In the genomic region with DNA sequence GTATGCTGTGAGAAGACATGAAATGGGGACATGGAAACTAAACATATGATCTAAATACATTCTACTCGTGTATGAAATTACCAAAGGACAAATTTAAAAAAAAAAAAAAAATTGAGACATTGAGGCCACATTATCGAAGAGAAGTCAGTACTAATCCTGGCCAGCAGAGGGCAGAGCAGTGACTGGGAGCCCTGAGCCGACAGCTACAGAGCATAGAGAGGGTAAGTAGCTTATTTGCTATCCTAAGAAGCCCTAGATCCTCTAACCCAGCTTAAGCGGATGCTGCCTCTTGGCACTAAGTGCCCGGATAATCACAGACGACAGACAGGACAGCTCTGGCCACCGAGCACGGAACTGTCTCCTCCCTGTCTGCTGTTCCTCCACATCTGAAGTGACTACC, we compare ENCODE assay signal across 9 mouse cellular contexts. TPM values are rescaled to one million over a fixed set of nuclear protein-coding genes. Genes with fewer than 3 reads are reported as not detected.
DNase-seq lines count a peak whose midpoint lies in the region; ATAC-seq and TF ChIP-seq lines count a peak whose summit lies in the region.
"Had no signal": no experiment of that assay in that cellular context is flagged by ENCODE, and none has a peak within 500 bp of the region (broad histone marks: within the 10 kb centered on the region; RNA-seq: fewer than 3 reads in every experiment).

No protein-coding gene starts in this region.

- no peak overlapping the region for H3K4me3 ChIP-seq in liver, embryonic 12.5 days
- no peak overlapping the region for H3K4me3 ChIP-seq in heart, postnatal 0 days (ENCODE audit: low read depth, low read length)
- H3K4me3 ChIP-seq in layer of hippocampus, adult 2 months: no peak overlapping the region
- no peak overlapping the region for H3K4me3 ChIP-seq in midbrain, embryonic 12.5 days
- H3K4me3 ChIP-seq: embryonic facial prominence, embryonic 13.5 days had no signal

- H3K9me3 ChIP-seq in liver, embryonic 12.5 days (replicated peaks): no peaks in the 10 kb centered on the region
- no peaks in the 10 kb centered on the region for H3K9me3 ChIP-seq in heart, postnatal 0 days (replicated peaks; ENCODE audit: control insufficient read depth, low read length)
- no peaks in the 10 kb centered on the region for H3K9me3 ChIP-seq in midbrain, embryonic 12.5 days
- H3K9me3 ChIP-seq: embryonic facial prominence, embryonic 13.5 days had no signal

- H3K27ac ChIP-seq in liver, embryonic 12.5 days: no peak overlapping the region
- no peak overlapping the region for H3K27ac ChIP-seq in heart, postnatal 0 days (ENCODE audit: low read depth)
- peak overlapping the region; percentile 52 for H3K27ac ChIP-seq in layer of hippocampus, adult 2 months
- H3K27ac ChIP-seq in midbrain, embryonic 12.5 days (replicated peaks): no peak overlapping the region
- H3K27ac ChIP-seq: embryonic facial prominence, embryonic 13.5 days had no signal

- H3K27me3 ChIP-seq in liver, embryonic 12.5 days (replicated peaks): no peaks in the 10 kb centered on the region
- no peaks in the 10 kb centered on the region for H3K27me3 ChIP-seq in heart, postnatal 0 days (ENCODE audit: control insufficient read depth, insufficient read depth, low read length)
- no peaks in the 10 kb centered on the region for H3K27me3 ChIP-seq in midbrain, embryonic 12.5 days
- H3K27me3 ChIP-seq: embryonic facial prominence, embryonic 13.5 days had no signal

- 55% methylated on average over 8 of the region's 8 CpGs for WGBS in liver, embryonic 12.5 days (ENCODE audit: insufficient replicate concordance)
- 32% methylated on average over 8 of the region's 8 CpGs for WGBS in heart, postnatal 0 days
- whole genome bisulfite sequencing in midbrain, embryonic 12.5 days: 47% methylated on average over 8 of the region's 8 CpGs

- no peak for TF ChIP-seq EP300 in heart, postnatal 0 days (IDR thresholded peaks at IDR 0.05; ENCODE audit: low read depth)

- peaks cover 33% of the 10 kb centered on the region for H3K4me1 ChIP-seq in liver, embryonic 12.5 days
- peaks cover 7% of the 10 kb centered on the region; the same call in 1 of the 2 replicates for H3K4me1 ChIP-seq in heart, postnatal 0 days (ENCODE audit: control insufficient read depth, insufficient read depth)
- no peaks in the 10 kb centered on the region for H3K4me1 ChIP-seq in midbrain, embryonic 12.5 days
- H3K4me1 ChIP-seq: embryonic facial prominence, embryonic 13.5 days had no signal

- peaks cover 87% of the 10 kb centered on the region for H3K36me3 ChIP-seq in liver, embryonic 12.5 days
- H3K36me3 ChIP-seq in heart, postnatal 0 days (replicated peaks; ENCODE audit: control insufficient read depth, insufficient read depth, low read length): peaks cover 56% of the 10 kb centered on the region
- peaks cover 84% of the 10 kb centered on the region for H3K36me3 ChIP-seq in midbrain, embryonic 12.5 days

- no peak for ATAC-seq in liver, embryonic 12.5 days
- no peak for ATAC-seq in heart, postnatal 0 days (ENCODE audit: insufficient read depth, low read depth)
- 0 out of 2 replicates have a peak, but pooled peaks have one; percentile 41 for ATAC-seq in midbrain, embryonic 12.5 days (ENCODE audit: low FRiP score, low read depth)

- DNase-seq in liver: peak; percentile 59
- DNase-seq in adrenal gland, postnatal 25 days: peak; percentile 68
- peak; percentile 48 for DNase-seq in embryo, embryonic 11.5 days (ENCODE audit: low read depth, low spot score)
- peak; percentile 39 for DNase-seq in heart, postnatal 0 days (ENCODE audit: low spot score)
- DNase-seq in layer of hippocampus, adult 2 months (ENCODE audit: low spot score in 2 of 2): peak; percentile 58 to 77
- DNase-seq in spleen, postnatal 36 days (ENCODE audit: low spot score in 2 of 2): peak; percentile 34 to 45

- H3K4me2 ChIP-seq in liver, embryonic 12.5 days: no peak overlapping the region
- H3K4me2 ChIP-seq in heart, postnatal 0 days (ENCODE audit: low read depth, low read length): no peak overlapping the region
- no peak overlapping the region for H3K4me2 ChIP-seq in midbrain, embryonic 12.5 days (replicated peaks)
- H3K4me2 ChIP-seq: embryonic facial prominence, embryonic 13.5 days had no signal

- H3K9ac ChIP-seq in liver, embryonic 12.5 days: no peak overlapping the region
- H3K9ac ChIP-seq in heart, postnatal 0 days (replicated peaks; ENCODE audit: low read depth, low read length): no peak overlapping the region
- no peak overlapping the region for H3K9ac ChIP-seq in midbrain, embryonic 12.5 days (replicated peaks)
- H3K9ac ChIP-seq: embryonic facial prominence, embryonic 13.5 days had no signal

- peak; percentile 83 for TF ChIP-seq CTCF in heart, postnatal 0 days (IDR thresholded peaks at IDR 0.05; ENCODE audit: low read depth)
- TF ChIP-seq CTCF in layer of hippocampus, adult 2 months (conservative IDR thresholded peaks at IDR 0.05): peak; percentile 93

RNA-seq across cellular contexts. Expression of a gene that starts 21.7 kb away (rescaled TPM):
- polyA plus RNA-seq in liver, embryonic 12.5 days (2016; fragmentation: Nextera tagmentation; extraction: Ambion mirVana): 212 and 224 TPM in 2 replicates
- total RNA-seq in adrenal gland, postnatal 25 days (2021): 236 and 263 TPM in 2 replicates
- total RNA-seq in heart, postnatal 0 days (2014; rRNA removed; ENCODE audit: low replicate concordance): 52.4 and 163 TPM in 2 replicates
- polyA plus RNA-seq in heart, postnatal 0 days (2015; fragmentation: Nextera tagmentation; extraction: Ambion mirVana): 192 and 202 TPM in 2 replicates
- total RNA-seq in layer of hippocampus, adult 2 months (2021): 100 to 1,000 TPM; 185 to 207 TPM
- polyA plus RNA-seq in midbrain, embryonic 12.5 days (2016; fragmentation: Nextera tagmentation; extraction: Ambion mirVana): 328 TPM in 2 replicates

RNA-seq across cellular contexts. Expression of a gene that starts 27.8 kb away (rescaled TPM):
- 6.9 and 8.6 TPM in 2 replicates for polyA plus RNA-seq in liver, embryonic 12.5 days (2016; fragmentation: Nextera tagmentation; extraction: Ambion mirVana)
- 15.7 and 24.2 TPM in 2 replicates for total RNA-seq in adrenal gland, postnatal 25 days (2021)
- 13.7 and 16.6 TPM in 2 replicates for total RNA-seq in heart, postnatal 0 days (2014; rRNA removed; ENCODE audit: low replicate concordance)
- polyA plus RNA-seq in heart, postnatal 0 days (2015; fragmentation: Nextera tagmentation; extraction: Ambion mirVana): 7.6 and 7.7 TPM in 2 replicates
- total RNA-seq in layer of hippocampus, adult 2 months (2021): 10 to 100 TPM; 23.8 to 24.3 TPM
- polyA plus RNA-seq in midbrain, embryonic 12.5 days (2016; fragmentation: Nextera tagmentation; extraction: Ambion mirVana): 14.9 and 15.4 TPM in 2 replicates
